Mouse (Mus musculus) ovary, adult 18-20 months (tissue): ENCODE data around the gene Ltn1.

ENCODE experiments used
- DNase-seq: peaks from one replicate; pipeline ENCODE4 v3.0.0; 2022; ENCODE audit warnings: low spot score, mixed read lengths

The Ltn1 gene

DNA sequence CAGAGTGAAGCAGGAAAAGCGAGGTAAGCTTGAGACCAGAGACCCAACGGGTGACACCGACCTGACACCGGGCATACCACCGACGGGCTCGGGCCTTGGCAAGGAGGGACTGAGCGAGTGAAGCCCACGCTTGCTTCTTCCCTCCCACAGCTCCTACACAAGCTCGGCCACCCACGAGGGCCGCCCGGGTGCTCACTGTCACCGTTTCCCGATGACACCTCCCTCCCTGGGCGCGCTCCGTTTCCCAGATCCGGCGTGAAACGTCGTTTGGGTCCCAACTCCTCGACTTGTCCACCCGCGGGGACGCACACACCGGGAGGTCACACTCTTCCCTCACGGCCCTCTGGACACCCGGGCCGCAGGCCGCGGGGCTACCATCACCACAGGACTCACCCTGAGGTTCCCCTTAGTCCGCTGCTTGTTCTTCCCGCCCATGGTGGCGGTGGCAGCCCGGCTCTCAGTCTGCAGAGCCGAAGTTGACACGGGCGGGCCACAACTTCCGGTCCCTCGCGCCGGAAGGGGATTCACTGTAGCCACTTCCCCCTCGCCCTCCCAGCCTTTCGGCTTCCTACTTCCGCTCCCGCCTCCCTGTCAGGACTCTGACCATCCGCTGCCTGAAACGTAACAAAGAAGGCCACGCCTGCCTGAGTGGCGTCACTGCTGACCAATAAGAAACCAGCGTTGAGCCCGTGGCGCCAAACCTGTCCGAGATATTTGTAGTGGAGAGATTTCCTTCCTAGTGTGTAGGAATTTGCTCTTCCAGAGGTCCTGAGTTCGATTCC lies at the start of gene Ltn1:
Gene Ltn1, minus strand, starts transcription at position 580 of the 782 bp plus-strand sequence.
- DNase-seq, result peak; percentile 97

DNA sequence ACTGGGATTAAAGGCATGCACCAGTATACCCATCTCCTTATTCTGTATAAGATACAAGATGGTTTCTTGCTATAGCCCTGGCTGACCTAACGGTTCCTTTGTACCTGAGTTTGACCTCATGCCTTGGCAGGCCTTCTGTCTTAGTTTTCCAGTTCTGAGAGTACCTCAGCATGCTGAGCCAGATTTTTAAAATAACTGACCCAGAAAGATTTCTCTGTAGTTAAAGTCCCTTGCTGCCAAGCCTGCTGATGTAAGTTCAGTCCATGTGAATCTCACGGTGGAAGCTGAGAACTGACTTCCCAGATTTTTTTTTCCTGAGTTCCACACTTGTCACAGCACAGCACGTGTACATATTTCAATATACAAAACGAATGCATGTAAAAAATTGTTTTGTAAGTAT lies 38.2 kb upstream of the Ltn1 start:
- DNase-seq, result no peak

DNA sequence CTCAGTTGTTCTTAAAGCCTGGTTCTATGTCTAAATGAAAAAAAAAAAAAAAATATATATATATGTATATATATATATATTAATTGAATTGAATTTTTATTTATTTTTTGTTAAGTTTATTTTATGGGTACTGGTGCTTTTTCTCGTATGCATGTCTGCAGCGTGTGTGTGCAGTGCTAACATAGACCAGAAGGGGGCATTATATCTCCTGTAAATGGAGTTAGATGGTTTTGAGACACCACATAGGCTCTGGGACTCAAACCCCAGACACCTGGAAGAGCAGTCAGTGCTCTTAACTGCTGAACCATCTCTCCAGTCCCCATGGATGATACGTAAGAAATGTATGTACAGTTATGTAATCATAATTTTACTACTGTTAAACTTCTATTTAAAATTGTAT lies 26.3 kb upstream of the Ltn1 start:
- no peak for DNase-seq

DNA sequence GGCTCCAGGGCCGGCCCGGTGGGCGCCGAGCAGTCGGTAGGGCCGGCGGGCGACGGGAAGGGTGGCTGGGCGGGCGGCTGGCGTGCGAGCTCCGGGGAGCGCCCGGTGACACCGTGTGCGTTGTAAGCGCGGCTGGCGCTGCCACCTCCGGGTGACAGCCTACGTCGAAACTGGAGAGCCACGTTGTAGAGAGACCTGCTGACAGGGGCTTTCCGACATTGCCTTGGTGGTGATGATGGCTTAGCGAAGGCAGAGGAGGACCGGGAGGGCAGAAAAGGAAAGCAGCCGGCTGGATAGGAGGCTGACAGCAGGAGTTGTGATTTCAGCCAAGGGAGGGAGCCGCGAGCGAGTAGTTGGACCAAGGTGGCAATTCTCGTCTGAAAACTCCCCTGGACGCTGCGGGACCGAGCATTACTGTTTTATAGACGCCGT lies 22.8 kb upstream of the Ltn1 start:
- no peak for DNase-seq

DNA sequence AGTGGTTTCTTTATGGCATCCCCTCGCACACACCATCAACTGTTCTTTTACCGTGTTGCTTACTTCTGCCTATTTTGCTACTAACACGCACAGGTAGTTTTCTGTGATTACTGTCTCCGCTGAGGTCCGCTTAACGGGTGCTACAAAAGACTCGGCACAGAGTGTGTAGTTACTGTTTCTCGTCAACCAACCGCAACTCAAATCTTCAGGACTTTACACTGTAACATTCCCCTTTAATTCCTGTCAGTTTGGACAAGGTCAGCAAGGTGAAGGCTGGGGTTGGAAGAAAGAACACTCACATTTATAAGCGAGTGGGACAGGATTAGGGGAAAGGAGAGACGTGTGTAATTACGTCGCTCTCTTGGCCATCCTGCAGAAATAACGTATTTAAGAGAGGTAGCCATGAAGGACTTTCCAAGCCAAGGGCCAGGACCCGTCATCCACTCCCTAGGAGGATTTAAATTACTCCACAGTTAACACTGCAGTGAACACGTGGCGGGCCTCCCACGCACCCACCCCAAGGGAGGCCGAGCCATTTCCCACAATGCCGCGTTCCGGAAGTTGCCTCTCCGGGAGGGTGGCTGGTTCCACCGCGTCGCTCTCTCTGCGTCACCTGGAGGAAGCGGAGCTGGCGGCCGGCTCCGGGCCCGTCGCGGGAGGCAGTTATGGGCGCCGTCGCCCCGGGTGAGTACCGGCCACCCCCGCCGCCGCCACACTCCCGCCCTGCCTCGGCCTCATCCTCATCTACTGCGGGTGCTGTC lies 22.2 kb upstream of the Ltn1 start, which contains the start of gene Usp16:
Gene Usp16, plus strand, starts transcription at position 285 of the 761 bp plus-strand sequence.
- peak; percentile 87 for DNase-seq

DNA sequence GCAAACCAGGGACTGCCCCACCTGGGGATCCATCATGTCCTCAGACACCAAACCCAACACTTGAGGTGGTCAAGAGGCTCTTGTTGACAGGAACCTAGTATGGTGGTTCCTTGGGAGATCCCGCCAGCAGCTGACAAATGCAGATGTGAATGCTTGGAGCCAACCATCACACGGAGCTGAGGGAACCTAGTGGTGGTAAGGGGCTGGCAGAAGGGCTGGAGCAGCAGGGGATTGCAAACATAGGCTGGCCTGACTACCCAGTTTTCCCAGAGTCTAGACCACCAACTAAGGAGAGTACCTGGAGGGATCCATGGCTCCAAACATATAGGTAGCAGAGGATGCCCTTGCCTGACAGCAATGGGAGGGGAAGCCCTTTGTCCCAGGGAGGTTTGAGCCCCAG lies 20.8 kb upstream of the Ltn1 start:
- DNase-seq, result no peak

DNA sequence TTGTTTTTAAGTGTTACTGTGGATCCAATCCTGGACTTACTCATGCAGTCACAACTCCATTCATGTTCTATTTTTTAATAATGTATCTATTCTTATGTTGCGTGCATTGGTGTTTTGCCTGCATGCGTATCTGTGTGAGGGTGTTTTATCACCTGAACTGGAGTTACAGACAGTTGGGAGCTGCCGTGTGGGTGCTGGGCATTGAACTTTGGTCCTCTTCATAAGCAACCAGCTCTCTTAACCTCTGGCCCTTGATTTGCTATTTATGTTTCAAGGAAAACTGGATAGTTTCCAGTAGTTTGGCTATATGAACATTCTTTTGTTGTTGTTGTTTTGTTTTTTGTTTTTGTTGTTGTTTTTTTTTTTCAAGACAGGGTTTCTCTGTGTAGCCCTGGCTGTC lies 13.1 kb upstream of the Ltn1 start:
- DNase-seq, result no peak

DNA sequence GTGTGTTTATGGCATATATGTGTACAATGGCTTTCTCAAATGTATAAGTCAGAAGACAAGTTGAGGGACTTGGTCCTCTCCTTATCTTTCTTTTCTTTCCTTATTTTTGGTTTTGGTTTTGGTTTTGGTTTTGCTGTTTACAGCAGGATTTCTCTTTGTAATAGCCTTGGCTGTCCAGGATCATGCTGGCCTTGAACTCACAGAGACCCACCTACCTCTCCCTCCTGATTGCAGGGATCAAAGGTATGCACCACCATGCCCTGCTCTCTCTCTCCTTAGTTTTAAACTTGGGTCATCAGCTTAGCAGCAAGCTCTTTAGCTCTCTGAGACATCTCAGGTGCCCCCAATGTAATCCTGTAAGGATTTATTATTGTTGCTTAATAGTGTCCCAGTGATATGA lies 12.7 kb upstream of the Ltn1 start:
- DNase-seq, result no peak

DNA sequence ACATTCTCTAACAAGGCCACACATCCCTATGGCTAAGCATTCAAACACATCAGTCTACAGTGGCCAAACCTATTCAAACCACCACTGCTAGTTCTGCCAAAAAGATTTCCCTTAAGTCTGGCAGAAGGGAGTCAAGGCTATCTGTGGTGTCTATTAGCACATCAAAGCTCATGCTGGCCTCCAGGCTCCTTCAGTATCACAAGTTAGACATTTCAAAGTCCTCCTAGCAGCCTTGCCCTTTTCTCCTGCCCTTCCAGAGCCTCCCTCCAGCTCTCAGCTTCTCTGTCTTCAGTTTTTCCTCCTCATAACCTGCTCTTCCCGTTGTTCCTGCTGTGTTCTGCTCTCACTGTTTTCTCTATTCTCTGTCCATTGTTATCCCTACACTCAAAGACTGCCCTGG lies 11.7 kb upstream of the Ltn1 start:
- no peak for DNase-seq

DNA sequence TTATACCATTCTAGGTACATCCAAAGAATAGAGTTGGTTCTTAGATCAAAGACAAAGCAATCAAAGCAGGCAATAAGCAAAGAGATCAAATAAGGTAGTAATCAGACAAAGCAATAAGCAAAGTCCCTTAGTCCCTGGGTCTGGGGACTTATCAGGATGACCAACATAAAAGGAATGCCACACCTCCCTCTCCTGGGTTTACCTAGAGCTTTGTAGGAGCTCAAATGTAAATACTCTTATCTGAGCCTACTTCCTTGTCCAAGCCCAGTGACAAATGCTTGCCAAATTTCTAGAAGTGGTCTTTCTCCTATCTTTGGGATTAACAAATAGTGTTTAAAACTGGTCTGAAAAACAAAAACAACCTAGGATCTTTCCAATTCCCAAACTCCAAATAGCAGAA lies 10.8 kb upstream of the Ltn1 start:
- DNase-seq, result no peak

DNA sequence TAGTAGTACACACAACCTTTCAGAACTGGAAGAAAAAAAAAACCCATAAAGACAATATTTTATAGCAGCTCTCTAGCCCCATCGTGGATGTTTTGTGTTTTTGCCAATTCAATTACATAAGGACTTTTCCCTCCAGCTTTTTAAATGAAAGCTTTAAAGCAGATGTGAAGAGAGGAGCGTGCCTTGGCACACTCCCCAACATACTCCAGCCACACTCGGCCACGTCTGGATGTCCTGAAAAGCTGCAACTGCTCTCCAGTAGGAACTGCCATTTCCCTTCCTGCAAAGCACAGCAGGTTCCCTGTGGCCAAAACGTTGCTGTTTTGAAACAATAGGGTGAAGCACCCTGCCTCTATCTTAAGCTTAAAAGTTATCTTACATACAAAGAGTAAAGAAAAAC lies 9.9 kb upstream of the Ltn1 start:
- no peak for DNase-seq

DNA sequence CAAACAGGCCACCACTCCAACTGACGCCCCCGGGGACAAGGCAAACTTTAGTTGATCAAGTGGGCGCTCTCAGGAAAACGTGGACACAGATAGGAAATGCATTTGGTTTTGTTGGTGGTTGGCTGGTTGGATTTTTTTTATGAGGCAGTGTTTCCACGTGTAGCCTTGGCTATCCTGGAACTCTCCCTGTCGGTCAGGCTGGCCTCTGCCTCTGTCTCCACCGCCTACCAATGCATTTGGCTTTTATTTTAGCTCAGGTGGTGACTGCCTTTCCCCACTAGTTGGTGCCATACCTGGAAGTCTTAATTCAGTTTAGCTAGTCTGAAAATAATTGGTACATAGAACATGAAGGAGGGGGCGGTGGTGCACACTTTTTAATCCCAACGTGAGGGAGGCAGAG lies 8.7 kb upstream of the Ltn1 start:
- DNase-seq, result no peak

DNA sequence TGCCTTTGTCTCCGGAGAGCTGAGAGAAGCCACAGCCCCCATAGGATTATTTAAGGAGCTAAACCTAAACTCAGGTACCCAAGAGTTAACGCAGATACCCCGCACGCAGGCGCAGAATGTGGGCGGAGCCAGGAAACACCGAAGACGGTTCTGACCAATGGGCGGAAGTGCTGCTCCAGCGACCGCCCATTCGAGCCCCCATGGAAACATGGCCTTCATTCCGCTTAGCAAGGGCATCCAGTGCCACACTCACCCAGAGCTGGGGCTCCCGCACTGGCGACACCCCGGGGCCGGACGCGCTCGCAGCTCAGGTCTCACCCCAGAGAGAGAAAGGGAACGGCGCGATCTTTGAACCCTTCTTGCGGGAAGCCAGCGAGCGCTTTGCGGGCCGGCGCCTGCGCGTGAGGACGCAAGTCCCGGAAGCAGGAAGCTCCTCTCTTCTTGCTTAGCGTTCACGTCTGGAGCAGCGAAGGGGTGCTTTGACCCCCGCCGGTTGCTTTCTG lies 7.8 kb upstream of the Ltn1 start, which contains the start of gene Rwdd2b:
Gene Rwdd2b, minus strand, starts transcription at position 390 of the 503 bp plus-strand sequence.
- DNase-seq, result peak; percentile 87

DNA sequence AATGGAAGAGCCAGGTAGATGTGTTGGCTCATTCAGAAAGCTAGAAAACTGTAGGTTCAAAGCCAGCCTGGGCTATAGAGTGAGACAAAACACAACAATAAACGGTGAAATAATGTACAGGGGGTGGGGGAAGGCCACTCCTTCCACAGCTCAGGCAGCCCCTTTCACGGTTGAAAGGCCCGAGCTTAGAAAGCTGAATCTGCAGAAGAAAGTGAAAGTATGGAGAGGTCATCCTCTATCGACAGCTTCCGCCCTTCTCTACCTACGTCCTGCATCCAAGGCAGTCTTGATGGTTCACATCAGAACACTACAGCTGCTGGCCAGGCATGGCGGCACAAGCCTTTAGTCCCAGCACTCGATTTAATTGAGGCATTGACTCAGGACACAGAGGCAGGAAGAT lies 6.3 kb upstream of the Ltn1 start:
- no peak for DNase-seq

DNA sequence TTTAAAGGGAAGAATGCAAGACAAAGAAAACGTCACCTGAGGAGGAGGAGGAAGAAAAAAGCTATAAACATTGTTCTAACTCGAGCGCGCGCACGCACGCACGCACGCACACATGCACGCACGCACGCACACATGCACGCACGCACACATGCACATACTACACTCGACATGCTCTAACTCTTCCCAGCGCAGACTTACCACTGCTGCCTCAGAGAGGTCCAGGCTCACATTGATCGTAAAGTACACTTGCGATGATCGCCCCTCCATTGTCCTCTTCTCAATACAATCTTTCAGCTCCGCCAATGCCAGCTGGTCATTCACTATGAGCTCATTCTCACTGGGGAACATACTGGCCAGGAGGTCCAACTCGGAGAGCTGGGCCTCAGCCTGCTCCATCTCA lies 4.7 kb upstream of the Ltn1 start:
- DNase-seq, result no peak

DNA sequence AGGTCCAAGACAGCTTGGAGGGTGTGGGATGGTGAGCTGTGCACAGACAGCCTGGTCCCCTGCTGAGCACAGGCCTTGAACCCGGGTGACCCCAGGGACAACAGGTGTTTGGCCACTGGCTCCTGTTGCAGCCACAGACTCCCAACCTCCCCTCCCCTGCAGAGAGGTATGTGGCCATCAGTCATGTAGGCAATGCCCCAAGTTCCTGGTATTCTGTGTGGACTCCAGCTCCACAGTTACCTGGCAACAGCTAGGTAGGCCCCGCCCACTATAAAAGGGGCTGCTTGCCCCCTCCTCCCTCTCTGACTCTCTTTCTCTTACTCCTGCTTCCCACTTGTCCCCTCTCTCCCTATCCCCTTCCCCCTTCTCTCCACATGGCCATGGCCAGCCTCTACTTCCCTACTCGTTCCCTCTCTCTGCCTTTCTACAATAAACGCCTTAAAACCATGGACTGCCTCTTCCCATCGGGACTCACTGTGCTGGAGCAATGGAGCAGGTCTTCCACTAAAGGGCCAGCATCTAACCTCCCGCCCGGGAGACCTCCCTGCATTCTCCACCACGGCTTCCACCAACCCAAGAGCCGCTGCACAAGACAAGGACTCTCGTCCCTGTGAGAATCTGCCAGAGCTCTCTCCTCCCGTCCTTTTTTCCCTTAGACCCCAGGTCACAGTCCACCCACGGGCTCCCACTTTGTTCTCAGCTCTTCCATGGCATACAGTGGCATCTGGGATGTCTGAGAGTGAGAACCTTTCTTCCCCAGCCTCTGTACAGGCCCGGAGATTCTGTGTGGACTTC lies 3.2 kb upstream of the Ltn1 start:
- no peak for DNase-seq

DNA sequence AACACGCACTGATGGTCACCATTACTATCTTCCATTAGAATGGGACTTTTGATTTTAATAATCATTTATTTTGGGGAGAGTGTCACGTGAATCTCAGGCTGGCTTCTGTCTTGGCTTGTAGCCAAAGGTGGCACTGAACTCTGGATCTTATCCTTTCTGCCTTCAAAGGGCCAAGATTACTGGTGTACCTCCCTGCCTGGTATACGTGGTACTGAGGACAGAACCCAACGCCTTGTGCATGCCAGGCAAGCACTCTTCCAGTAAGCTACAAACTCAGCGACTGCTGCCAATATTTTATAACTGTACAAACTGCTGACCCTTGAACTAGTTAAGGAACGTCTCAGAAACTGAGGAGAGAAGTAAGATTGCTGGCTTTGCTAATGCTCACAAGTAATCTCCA lies 2.5 kb upstream of the Ltn1 start:
- no peak for DNase-seq

DNA sequence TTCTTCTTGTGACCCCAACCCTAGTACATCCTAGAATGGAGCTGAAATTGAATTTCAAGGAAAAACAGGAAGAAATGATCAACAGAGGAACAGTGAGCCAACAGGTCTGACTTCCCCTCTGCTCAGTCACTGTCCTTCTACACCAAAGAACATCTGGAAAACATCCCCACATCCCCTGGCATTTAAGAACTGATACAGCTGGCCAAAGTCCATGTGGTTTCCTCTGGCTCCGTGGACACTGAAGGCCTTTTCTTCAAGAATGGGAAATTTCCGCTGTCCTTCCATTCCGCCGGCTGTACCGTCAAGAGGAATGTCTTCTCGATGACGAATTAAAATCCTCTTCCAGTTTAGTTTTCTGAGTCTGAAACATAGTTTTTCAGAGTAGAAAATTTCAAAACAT lies 1.9 kb upstream of the Ltn1 start:
- DNase-seq, result no peak

DNA sequence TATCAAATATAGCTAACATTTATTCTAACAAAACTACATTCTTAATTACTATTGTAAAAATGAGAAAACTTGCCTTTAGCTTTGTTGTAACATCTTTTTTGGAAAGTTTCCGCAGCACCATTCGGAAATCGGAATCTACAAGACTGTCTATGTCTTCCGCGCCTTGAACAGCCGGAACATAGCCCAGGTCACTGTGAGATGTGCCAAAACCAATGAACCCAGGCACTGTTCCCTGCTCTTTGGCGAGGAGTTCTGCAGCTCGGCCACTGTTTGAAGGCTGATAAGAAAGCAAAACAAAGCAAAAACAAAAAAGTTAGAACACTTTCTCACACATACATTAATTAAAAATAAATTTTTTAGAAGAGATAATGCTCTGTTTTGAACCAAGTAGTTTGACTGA lies 4.9 kb downstream of the Ltn1 start:
- DNase-seq, result no peak

DNA sequence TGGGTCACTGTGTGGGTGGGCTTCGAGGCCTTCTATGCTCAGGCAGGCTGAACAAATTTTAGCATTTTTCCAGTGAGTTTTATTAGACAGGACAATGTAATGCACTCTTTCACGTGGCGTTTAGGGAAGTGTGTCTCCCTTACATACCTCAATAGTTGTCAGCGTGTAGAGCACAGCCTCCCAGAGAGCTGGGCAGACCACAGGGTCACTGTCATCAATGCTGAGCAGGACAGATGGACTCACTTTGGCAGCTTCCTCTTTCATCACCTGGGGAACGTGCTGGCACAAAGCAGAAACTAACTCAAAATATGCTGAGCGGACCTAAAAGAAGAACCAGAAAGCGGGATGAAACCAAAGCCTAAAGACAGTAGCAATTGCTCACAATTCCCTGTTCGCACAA lies 11.8 kb downstream of the Ltn1 start:
- no peak for DNase-seq

DNA sequence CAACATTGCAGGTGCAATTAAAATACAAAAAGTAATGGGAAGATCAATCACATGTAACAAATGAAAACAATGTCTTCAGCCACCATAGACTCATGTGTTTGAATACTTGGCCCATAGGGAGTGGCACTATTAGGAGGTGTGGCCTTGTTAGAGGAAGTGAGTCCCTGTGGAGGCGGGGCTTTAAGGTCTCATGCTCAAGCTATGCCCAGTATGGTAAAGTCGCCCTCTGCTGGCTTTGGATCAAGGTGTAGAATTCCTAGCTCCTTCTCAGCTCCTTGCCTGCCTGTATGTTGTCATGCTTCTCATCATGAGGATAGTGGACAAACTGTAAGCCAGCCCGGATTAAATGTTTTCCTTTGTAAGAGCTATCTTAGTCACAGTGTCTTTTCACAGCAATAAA lies 27.4 kb downstream of the Ltn1 start:
- no peak for DNase-seq

DNA sequence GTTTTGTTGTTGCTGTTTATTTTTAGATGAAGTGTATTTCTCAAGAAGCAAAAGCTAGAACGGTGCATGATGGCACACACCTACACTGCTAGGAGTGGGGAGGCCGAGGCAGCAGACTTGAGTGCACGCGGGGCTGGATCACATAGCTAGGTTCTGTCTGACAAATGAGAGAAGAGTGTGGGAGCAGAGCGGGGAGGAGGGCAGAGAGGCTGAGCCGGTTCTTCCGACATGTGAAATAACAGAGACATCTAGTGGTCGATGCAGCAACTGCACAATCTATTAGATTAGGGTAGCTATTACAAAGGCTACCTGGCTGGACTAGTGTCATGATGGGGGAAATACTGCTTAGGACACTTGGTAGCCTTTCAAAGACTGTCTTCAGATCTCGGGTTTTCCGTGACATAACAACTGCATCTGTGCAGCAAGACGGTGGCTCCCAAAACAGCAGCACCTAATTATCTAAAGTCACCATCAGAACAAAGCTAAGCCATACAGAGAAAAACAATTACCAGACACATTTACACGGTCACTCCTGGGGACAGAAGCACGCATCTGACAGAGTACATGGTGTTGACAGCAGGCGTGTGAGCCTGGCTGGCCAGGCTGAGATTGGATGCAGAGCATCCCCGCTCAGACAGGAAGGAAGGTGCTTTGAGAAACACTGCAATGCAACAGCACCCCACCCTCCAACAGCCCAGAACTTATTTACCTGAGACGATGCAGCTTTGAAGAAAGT lies 38.4 kb downstream of the Ltn1 start:
- peak; percentile 34 for DNase-seq
